Mouse (Mus musculus) small intestine, adult 2 months (tissue): ENCODE results near the gene Ric8b.

Experiments
- CTCF ChIP-seq: fragments of 200-500 bp; IDR thresholded peaks from 2 replicates; pipeline ENCODE4 v1.5.1; 2012; ENCODE audit warnings: low read depth, mild to moderate bottlenecking, control low read depth, inconsistent platforms, low read length, moderate library complexity, mixed read lengths; ENCODE audit not compliant: insufficient replicate concordance, insufficient read length; ENCODE audit errors: extremely low read depth
- POLR2A ChIP-seq: fragments of 200-500 bp; IDR thresholded peaks from 2 replicates; pipeline ENCODE4 v1.6.1; 2012; ENCODE audit warnings: low read depth, mild to moderate bottlenecking, control low read depth, inconsistent platforms, low read length, moderate library complexity

DNA sequence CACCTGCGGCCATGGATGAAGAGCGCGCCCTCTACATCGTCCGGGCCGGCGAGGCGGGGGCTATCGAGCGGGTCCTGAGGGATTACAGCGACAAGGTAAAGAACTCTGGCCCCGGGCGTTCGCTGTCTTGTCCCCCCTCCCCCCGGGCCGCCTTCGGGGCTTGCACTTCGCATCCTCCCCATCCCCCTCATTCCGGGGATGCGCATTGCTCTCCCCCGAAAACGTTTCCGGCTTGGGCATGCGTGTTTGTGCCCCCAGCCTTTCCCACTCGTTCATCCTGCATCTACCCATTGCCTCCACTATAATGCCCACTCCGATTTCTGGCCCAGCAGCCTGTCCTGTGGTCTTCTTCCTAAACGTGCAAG lies 297 bp downstream of the Ric8b start:
- TF ChIP-seq CTCF (no peak), POLR2A (no peak)
